Comparison of ENCODE assay signal across 9 mouse cellular contexts in genomic region chr13:58809930-58810329, GRCm38 (mm10). TPM values are rescaled to one million over a fixed set of nuclear protein-coding genes. Genes with fewer than 3 reads are reported as not detected.
A peak's percentile ranks its signal among the peaks of the same experiment; 100 is the strongest.
DNase-seq lines count a peak whose midpoint lies in the region; ATAC-seq and TF ChIP-seq lines count a peak whose summit lies in the region.
"Had no signal": no experiment of that assay in that cellular context is flagged by ENCODE, and none has a peak within 500 bp of the region (broad histone marks: within the 10 kb centered on the region; RNA-seq: fewer than 3 reads in every experiment).

No protein-coding gene starts in this region.

- H3K4me1 ChIP-seq in lung, adult 2 months (ENCODE audit: control insufficient read depth, insufficient read depth, low read length): no peaks in the 10 kb centered on the region

- 89% methylated on average over 8 of the region's 8 CpGs for WGBS in lung, adult 2 months

- intact Hi-C loops in left cerebral cortex, adult 2 months (cut with DNase I): loop anchor here (5.0 kb wide), 6 partner anchors 112 to 677 kb away; no protein-coding TSS in a partner anchor

- no peak for TF ChIP-seq CTCF in left cerebral cortex, adult 2 months (IDR thresholded peaks at IDR 0.05)
- TF ChIP-seq CTCF in lung, adult 2 months (IDR thresholded peaks at IDR 0.05; ENCODE audit: insufficient read depth, low read length): no peak

- H3K4me3 ChIP-seq in left cerebral cortex, adult 2 months: peak overlapping the region; percentile 87
- H3K4me3 ChIP-seq in lung, adult 2 months (replicated peaks; ENCODE audit: extremely low read depth, low read depth, low read length): no peak overlapping the region

- peak; percentile 56 for DNase-seq in cerebellum, adult 11 months
- peak; percentile 53 to 59 for DNase-seq in frontal cortex, postnatal 10 days (ENCODE audit: low spot score in 2 of 2)
- peak; percentile 67 to 71 for DNase-seq in left cerebral cortex, adult 2 months (ENCODE audit: extremely low spot score in 1 of 2, low spot score in 2 of 2)
- DNase-seq in right cerebral cortex, adult 2 months (ENCODE audit: low spot score in 2 of 2): peak; percentile 63 to 80
- no peak for DNase-seq in ovary, postnatal 10 days (ENCODE audit: low spot score)
- no peak for DNase-seq in lung, adult 2 months
- no peak for DNase-seq in yolk sac, embryonic 10.5 days (ENCODE audit: low spot score)
- DNase-seq: thymus, postnatal 4 days had no signal

- TF ChIP-seq POLR2A in lung, adult 2 months (IDR thresholded peaks at IDR 0.05; ENCODE audit: borderline replicate concordance, extremely low read depth, low read depth, low read length): no peak

- ATAC-seq in cerebellum, adult (ENCODE audit: insufficient number of reproducible peaks, low FRiP score, low TSS enrichment): no peak

- H3K27ac ChIP-seq in left cerebral cortex, adult 2 months: peak overlapping the region; percentile 100

RNA-seq across cellular contexts. Expression of gene Ntrk2, which starts 3.6 kb away (rescaled TPM):
- 100 to 1,000 TPM; 425 to 426 TPM for total RNA-seq in left cerebral cortex, adult 2 months (2021)
- polyA plus RNA-seq in lung, adult 2 months (2012; rRNA removed): 13.7 and 19.1 TPM in 2 replicates

Comparison
In these comparisons a context has a peak if more than half of its experiments do, and no peak if none do; other contexts are left out.
1. DNase-seq: peak in cerebellum, adult 11 months (single experiment), frontal cortex, postnatal 10 days (2 of 2), left cerebral cortex, adult 2 months (2 of 2) and right cerebral cortex, adult 2 months (2 of 2); none in ovary, postnatal 10 days (single experiment), lung, adult 2 months (single experiment) and yolk sac, embryonic 10.5 days (single experiment).